Comparison of ENCODE assay signal across 30 mouse cellular contexts in genomic region chr9:90430898-90431297, GRCm38 (mm10).
A peak's percentile ranks its signal among the peaks of the same experiment; 100 is the strongest.
DNase-seq lines count a peak whose midpoint lies in the region; ATAC-seq and TF ChIP-seq lines count a peak whose summit lies in the region.
"Had no signal": no experiment of that assay in that cellular context is flagged by ENCODE, and none has a peak within 500 bp of the region (broad histone marks: within the 10 kb centered on the region; RNA-seq: fewer than 3 reads in every experiment).

No protein-coding gene starts in this region.

- no peak for TF ChIP-seq POLR2A in liver, adult 2 months (IDR thresholded peaks at IDR 0.05; ENCODE audit: extremely low read depth, insufficient read depth, low read length)

- no peaks in the 10 kb centered on the region for H3K4me1 ChIP-seq in liver, adult 2 months (ENCODE audit: control insufficient read depth, insufficient read depth, low read length)
- no peaks in the 10 kb centered on the region for H3K4me1 ChIP-seq in liver, embryonic 11.5 days (replicated peaks; ENCODE audit: control insufficient read depth, insufficient read depth, low read length)
- no peaks in the 10 kb centered on the region for H3K4me1 ChIP-seq in forebrain, postnatal 0 days (ENCODE audit: insufficient read depth)
- no peaks in the 10 kb centered on the region for H3K4me1 ChIP-seq in forebrain, embryonic 16.5 days (replicated peaks; ENCODE audit: control insufficient read depth, insufficient read depth, low read length)
- no peaks in the 10 kb centered on the region for H3K4me1 ChIP-seq in midbrain, embryonic 14.5 days (ENCODE audit: control insufficient read depth, insufficient read depth, low read length)
- H3K4me1 ChIP-seq: embryonic facial prominence, embryonic 13.5 days; forebrain, embryonic 12.5 days; hindbrain, embryonic 15.5 days; intestine, embryonic 15.5 days; limb, embryonic 15.5 days; midbrain, embryonic 13.5 days; neural tube, embryonic 13.5 days; stomach, embryonic 15.5 days had no signal

- no peak overlapping the region for H3K9ac ChIP-seq in liver, adult 2 months (ENCODE audit: low read depth, low read length)
- no peak overlapping the region for H3K9ac ChIP-seq in liver, embryonic 11.5 days (ENCODE audit: low read depth, low read length)
- no peak overlapping the region for H3K9ac ChIP-seq in forebrain, postnatal 0 days
- H3K9ac ChIP-seq in forebrain, embryonic 16.5 days (replicated peaks; ENCODE audit: low read depth, low read length) = no peak overlapping the region
- no peak overlapping the region for H3K9ac ChIP-seq in midbrain, embryonic 14.5 days (replicated peaks; ENCODE audit: low read length)
- H3K9ac ChIP-seq: embryonic facial prominence, embryonic 13.5 days; forebrain, embryonic 12.5 days; hindbrain, embryonic 15.5 days; intestine, embryonic 15.5 days; limb, embryonic 15.5 days; midbrain, embryonic 13.5 days; neural tube, embryonic 13.5 days; stomach, embryonic 15.5 days had no signal

- H3K4me3 ChIP-seq in liver, adult 2 months (ENCODE audit: insufficient read depth, low read depth, low read length) = no peak overlapping the region
- no peak overlapping the region for H3K4me3 ChIP-seq in liver, embryonic 11.5 days (ENCODE audit: low read depth, low read length)
- H3K4me3 ChIP-seq in forebrain, postnatal 0 days (ENCODE audit: low read depth, low read length) = no peak overlapping the region
- no peak overlapping the region for H3K4me3 ChIP-seq in forebrain, embryonic 16.5 days (replicated peaks; ENCODE audit: low read length)
- no peak overlapping the region for H3K4me3 ChIP-seq in midbrain, embryonic 14.5 days (replicated peaks; ENCODE audit: low read depth, low read length)
- H3K4me3 ChIP-seq: embryonic facial prominence, embryonic 13.5 days; erythroblast, embryonic 14.5 days; forebrain, embryonic 12.5 days; hindbrain, embryonic 15.5 days; intestine, embryonic 15.5 days; limb, embryonic 15.5 days; megakaryocyte, embryonic 14.5 days; midbrain, embryonic 13.5 days; myocyte; neural tube, embryonic 13.5 days; stomach, embryonic 15.5 days had no signal

- no peak overlapping the region for H3K27ac ChIP-seq in liver, adult 2 months (replicated peaks; ENCODE audit: insufficient read depth, low read depth, low read length)
- H3K27ac ChIP-seq in liver, embryonic 11.5 days (ENCODE audit: low read depth, low read length) = no peak overlapping the region
- H3K27ac ChIP-seq in forebrain, postnatal 0 days (ENCODE audit: low read depth, low read length) = no peak overlapping the region
- no peak overlapping the region for H3K27ac ChIP-seq in forebrain, embryonic 16.5 days (ENCODE audit: low read length)
- no peak overlapping the region for H3K27ac ChIP-seq in midbrain, embryonic 14.5 days (replicated peaks; ENCODE audit: low read depth, low read length)
- H3K27ac ChIP-seq: embryonic facial prominence, embryonic 13.5 days; forebrain, embryonic 12.5 days; hindbrain, embryonic 15.5 days; intestine, embryonic 15.5 days; limb, embryonic 15.5 days; midbrain, embryonic 13.5 days; neural tube, embryonic 13.5 days; stomach, embryonic 15.5 days had no signal

- 59% methylated on average over 2 of the region's 2 CpGs for WGBS in liver, adult 2 months
- 41% methylated on average over 2 of the region's 2 CpGs for WGBS in liver, embryonic 11.5 days
- 80% methylated on average over 2 of the region's 2 CpGs for WGBS in forebrain, postnatal 0 days
- WGBS in forebrain, embryonic 16.5 days = 77% methylated on average over 2 of the region's 2 CpGs
- WGBS in midbrain, embryonic 14.5 days = 82% methylated on average over 2 of the region's 2 CpGs

- TF ChIP-seq CTCF in liver, adult 2 months (IDR thresholded peaks at IDR 0.05; ENCODE audit: low read depth, low read length) = no peak
- no peak for TF ChIP-seq CTCF in forebrain, postnatal 0 days (IDR thresholded peaks at IDR 0.05; ENCODE audit: low read depth)

- no peaks in the 10 kb centered on the region for H3K9me3 ChIP-seq in liver, embryonic 11.5 days (ENCODE audit: control insufficient read depth, low read length)
- no peaks in the 10 kb centered on the region for H3K9me3 ChIP-seq in forebrain, postnatal 0 days (ENCODE audit: low read length)
- no peaks in the 10 kb centered on the region for H3K9me3 ChIP-seq in forebrain, embryonic 16.5 days (ENCODE audit: control insufficient read depth, low read length)
- no peaks in the 10 kb centered on the region for H3K9me3 ChIP-seq in midbrain, embryonic 14.5 days (ENCODE audit: control insufficient read depth, low read length)
- H3K9me3 ChIP-seq: embryonic facial prominence, embryonic 13.5 days; forebrain, embryonic 12.5 days; hindbrain, embryonic 15.5 days; intestine, embryonic 15.5 days; limb, embryonic 15.5 days; megakaryocyte, embryonic 14.5 days; midbrain, embryonic 13.5 days; neural tube, embryonic 13.5 days; stomach, embryonic 15.5 days had no signal

- peak; percentile 29 for DNase-seq in liver, adult 2 months (ENCODE audit: extremely low read depth, low read depth, low spot score)
- DNase-seq in liver, embryonic 11.5 days (ENCODE audit: low spot score) = no peak
- DNase-seq in MEL-GATA-1-ER (ENCODE audit: extremely low read depth, low read depth) = peak; percentile 52
- no peak for DNase-seq in forebrain, postnatal 0 days
- DNase-seq in midbrain, embryonic 14.5 days = no peak
- DNase-seq: adrenal gland, adult 2 months; cerebellum, adult 18-20 months; cerebellum, postnatal 14 days; embryo, embryonic 11 days; gastrocnemius, postnatal 14 days; heart, adult 18-20 months; heart, postnatal 36 days; kidney, adult 8-10 months; kidney, postnatal 10 days; left cerebral cortex, postnatal 4 days; thymus, adult 18-20 months had no signal

- ATAC-seq in liver, embryonic 11.5 days (replicated peaks; ENCODE audit: low FRiP score) = no peak
- ATAC-seq in hematopoietic stem cell, adult 5-6 weeks (replicated peaks in 1 of 2; ENCODE audit: insufficient read depth in 1 of 2, low FRiP score in 2 of 2, low TSS enrichment in 1 of 2, low read depth in 1 of 2, poor library complexity in 2 of 2, severe bottlenecking in 2 of 2) = peak; percentile 98 to 100
- peak; percentile 90 for ATAC-seq in neutrophil, adult 5-6 weeks (ENCODE audit: extremely low read depth, insufficient number of reproducible peaks, low FRiP score, poor library complexity, severe bottlenecking)
- no peak for ATAC-seq in forebrain, postnatal 0 days
- ATAC-seq in forebrain, embryonic 16.5 days = no peak
- no peak for ATAC-seq in midbrain, embryonic 14.5 days (ENCODE audit: low FRiP score, low TSS enrichment)
- ATAC-seq: intestine, embryonic 15.5 days; midbrain, embryonic 13.5 days had no signal

- H3K27me3 ChIP-seq in liver, adult 2 months (ENCODE audit: control insufficient read depth, insufficient read depth, low read length) = no peaks in the 10 kb centered on the region
- no peaks in the 10 kb centered on the region for H3K27me3 ChIP-seq in liver, embryonic 11.5 days (replicated peaks; ENCODE audit: control insufficient read depth, insufficient read depth, low read length)
- no peaks in the 10 kb centered on the region for H3K27me3 ChIP-seq in forebrain, postnatal 0 days (ENCODE audit: insufficient read depth, low read length)
- H3K27me3 ChIP-seq in forebrain, embryonic 16.5 days (replicated peaks; ENCODE audit: control insufficient read depth, insufficient read depth, low read length) = no peaks in the 10 kb centered on the region
- no peaks in the 10 kb centered on the region for H3K27me3 ChIP-seq in midbrain, embryonic 14.5 days (ENCODE audit: control insufficient read depth, insufficient read depth, low read length)
- H3K27me3 ChIP-seq: embryonic facial prominence, embryonic 13.5 days; forebrain, embryonic 12.5 days; hindbrain, embryonic 15.5 days; intestine, embryonic 15.5 days; limb, embryonic 15.5 days; megakaryocyte, embryonic 14.5 days; midbrain, embryonic 13.5 days; neural tube, embryonic 13.5 days; stomach, embryonic 15.5 days had no signal

- no peak overlapping the region for H3K4me2 ChIP-seq in liver, embryonic 11.5 days
- no peak overlapping the region for H3K4me2 ChIP-seq in forebrain, postnatal 0 days (ENCODE audit: low read depth)
- H3K4me2 ChIP-seq in forebrain, embryonic 16.5 days (ENCODE audit: low read length) = no peak overlapping the region
- no peak overlapping the region for H3K4me2 ChIP-seq in midbrain, embryonic 14.5 days (ENCODE audit: low read length)
- H3K4me2 ChIP-seq: embryonic facial prominence, embryonic 13.5 days; forebrain, embryonic 12.5 days; hindbrain, embryonic 15.5 days; intestine, embryonic 15.5 days; limb, embryonic 15.5 days; midbrain, embryonic 13.5 days; neural tube, embryonic 13.5 days; stomach, embryonic 15.5 days had no signal

- no peaks in the 10 kb centered on the region for H3K79me2 ChIP-seq in liver, adult 2 months (ENCODE audit: control insufficient read depth, insufficient read depth, low read length)

- no peaks in the 10 kb centered on the region for H3K36me3 ChIP-seq in liver, adult 2 months (ENCODE audit: control insufficient read depth, insufficient read depth, low read length)
- H3K36me3 ChIP-seq in liver, embryonic 11.5 days (ENCODE audit: control insufficient read depth, insufficient read depth, low read length) = no peaks in the 10 kb centered on the region
- no peaks in the 10 kb centered on the region for H3K36me3 ChIP-seq in forebrain, postnatal 0 days (ENCODE audit: insufficient read depth)
- no peaks in the 10 kb centered on the region for H3K36me3 ChIP-seq in forebrain, embryonic 16.5 days (ENCODE audit: control insufficient read depth, insufficient read depth)
- no peaks in the 10 kb centered on the region for H3K36me3 ChIP-seq in midbrain, embryonic 14.5 days (ENCODE audit: control insufficient read depth, insufficient read depth, low read length)
- H3K36me3 ChIP-seq: embryonic facial prominence, embryonic 13.5 days; forebrain, embryonic 12.5 days; hindbrain, embryonic 15.5 days; intestine, embryonic 15.5 days; limb, embryonic 15.5 days; midbrain, embryonic 13.5 days; neural tube, embryonic 13.5 days; stomach, embryonic 15.5 days had no signal

Comparison
In these comparisons a context has a peak if more than half of its experiments do, and no peak if none do; other contexts are left out.
1. DNase-seq: peak in liver, adult 2 months (single experiment) and MEL-GATA-1-ER (single experiment); none in liver, embryonic 11.5 days (single experiment), forebrain, postnatal 0 days (single experiment) and midbrain, embryonic 14.5 days (single experiment).
2. ATAC-seq: peak in hematopoietic stem cell, adult 5-6 weeks (2 of 2) and neutrophil, adult 5-6 weeks (single experiment); none in liver, embryonic 11.5 days (single experiment), forebrain, postnatal 0 days (single experiment), forebrain, embryonic 16.5 days (single experiment) and midbrain, embryonic 14.5 days (single experiment).